Mouse (Mus musculus) heart, postnatal 0 days (tissue): ENCODE results near the gene Doc2b.

Experiments used
- CTCF ChIP-seq: IDR thresholded peaks from 2 replicates; pipeline ENCODE4 v1.5.1; 2016; ENCODE audit warnings: antibody characterized with exemption, control low read depth, low read depth
- EP300 ChIP-seq: IDR thresholded peaks from 2 replicates; pipeline ENCODE4 v1.6.1; 2016; ENCODE audit warnings: antibody characterized with exemption, low read depth

GRCm38 (mm10) chr11:75744761-75745160 lies 51.1 kb downstream of the Doc2b start:
- TF ChIP-seq CTCF (no peak), EP300 (no peak)
